Mouse (Mus musculus) ovary, adult 18-20 months (tissue): Measurements from ENCODE around the gene Kifc3.
"Not testable (repeated sequence)": the region's sequence is repeated elsewhere in the genome, so short reads cannot be mapped to it uniquely, and the experiment has no call there.

Experiments
- DNase-seq: peaks from one replicate; pipeline ENCODE4 v3.0.0; 2022; ENCODE audit warnings: low spot score, mixed read lengths

The Kifc3 gene

GRCm38 (mm10) chr8:95202649-95203275, at the start of gene Kifc3:
Gene Kifc3 (minus strand): TSS chr8:95202812.
- peak; percentile 36 for DNase-seq

GRCm38 (mm10) chr8:95252056-95252455, 49.4 kb upstream of the Kifc3 start:
- no peak for DNase-seq

GRCm38 (mm10) chr8:95249847-95250246, 47.2 kb upstream of the Kifc3 start:
- no peak for DNase-seq

- no peak for DNase-seq
Observed at GRCm38 (mm10) chr8:95247277-95247676, 44.7 kb upstream of the Kifc3 start.

GRCm38 (mm10) chr8:95245180-95245579, 42.6 kb upstream of the Kifc3 start:
- no peak for DNase-seq

GRCm38 (mm10) chr8:95243853-95244252, 41.2 kb upstream of the Kifc3 start:
- DNase-seq: no peak

GRCm38 (mm10) chr8:95242826-95243571, 40.4 kb upstream of the Kifc3 start:
- DNase-seq: no peak

- DNase-seq: no peak
Observed at GRCm38 (mm10) chr8:95242099-95242825, 39.6 kb upstream of the Kifc3 start.

GRCm38 (mm10) chr8:95235683-95236082, 33.1 kb upstream of the Kifc3 start:
- no peak for DNase-seq

- not testable (repeated sequence) for DNase-seq
Observed at GRCm38 (mm10) chr8:95230086-95230485, 27.5 kb upstream of the Kifc3 start.

- DNase-seq: no peak
Observed at GRCm38 (mm10) chr8:95227151-95227468, 24.5 kb upstream of the Kifc3 start.

- DNase-seq: no peak
Observed at GRCm38 (mm10) chr8:95226251-95227150, 23.9 kb upstream of the Kifc3 start.

GRCm38 (mm10) chr8:95223969-95224368, 21.4 kb upstream of the Kifc3 start:
- DNase-seq: no peak

GRCm38 (mm10) chr8:95221045-95221444, 18.4 kb upstream of the Kifc3 start:
- no peak for DNase-seq

- DNase-seq: no peak
Observed at GRCm38 (mm10) chr8:95220571-95220998, 18.0 kb upstream of the Kifc3 start.

- no peak for DNase-seq
Observed at GRCm38 (mm10) chr8:95219623-95220022, 17.0 kb upstream of the Kifc3 start.

- no peak for DNase-seq
Observed at GRCm38 (mm10) chr8:95215709-95216360, 13.2 kb upstream of the Kifc3 start.

- no peak for DNase-seq
Observed at GRCm38 (mm10) chr8:95209924-95210323, 7.3 kb upstream of the Kifc3 start.

GRCm38 (mm10) chr8:95205946-95206345, 3.3 kb upstream of the Kifc3 start:
- peak; percentile 28 for DNase-seq

- DNase-seq: peak; percentile 52
Observed at GRCm38 (mm10) chr8:95204039-95204380, 1.4 kb upstream of the Kifc3 start.

GRCm38 (mm10) chr8:95203326-95204038, 870 bp upstream of the Kifc3 start:
- no peak for DNase-seq
